Mouse (Mus musculus) MEL (cell line): Measurements from ENCODE around the gene Tmem132c.

ENCODE experiments used
- BHLHE40 ChIP-seq: IDR thresholded peaks from 2 replicates; pipeline ENCODE4 v1.6.1; 2012; ENCODE audit warnings: low read depth, mild to moderate bottlenecking, inconsistent platforms, low read length, improper control_type of control experiment, borderline replicate concordance
- CHD2 ChIP-seq: IDR thresholded peaks from 2 replicates; pipeline ENCODE4 v1.6.1; 2011; ENCODE audit warnings: low read length, improper control_type of control experiment
- CTCF ChIP-seq, 3 experiments: IDR thresholded peaks in 2 of 3; conservative IDR thresholded peaks in 1 of 3; 2 replicates each; pipeline ENCODE4 v1.5.1; 2011 to 2012; ENCODE audit warnings: low read length in 3 of 3, low read depth in 2 of 3, mild to moderate bottlenecking in 2 of 3, improper control_type of control experiment in 1 of 3, inconsistent platforms in 1 of 3, mixed read lengths in 1 of 3, moderate library complexity in 1 of 3; ENCODE audit not compliant: control insufficient read depth in 1 of 3, insufficient read depth in 1 of 3, poor library complexity in 1 of 3, severe bottlenecking in 1 of 3
- EP300 ChIP-seq, 2 experiments: IDR thresholded peaks; 2 replicates each; pipeline ENCODE4 v1.6.1; 2011; ENCODE audit warnings: improper control_type of control experiment in 2 of 2, low read length in 2 of 2, low read depth in 1 of 2, mild to moderate bottlenecking in 1 of 2
- GABPA ChIP-seq: IDR thresholded peaks from 2 replicates; pipeline ENCODE4 v1.6.1; 2012; ENCODE audit warnings: low read depth, mild to moderate bottlenecking, inconsistent platforms, low read length, improper control_type of control experiment, moderate library complexity
- HCFC1 ChIP-seq: IDR thresholded peaks from 2 replicates; pipeline ENCODE4 v1.6.1; 2012; ENCODE audit warnings: low read depth, mild to moderate bottlenecking, inconsistent platforms, low read length, improper control_type of control experiment, moderate library complexity
- MAX ChIP-seq: IDR thresholded peaks from 2 replicates; pipeline ENCODE4 v1.6.1; 2011; ENCODE audit warnings: low read length, improper control_type of control experiment
- MAZ ChIP-seq: IDR thresholded peaks from 2 replicates; pipeline ENCODE4 v1.6.1; 2012; ENCODE audit warnings: low read depth, mild to moderate bottlenecking, inconsistent platforms, low read length, improper control_type of control experiment
- NELFE ChIP-seq: IDR thresholded peaks from 2 replicates; pipeline ENCODE4 v1.6.1; 2011; ENCODE audit warnings: low read depth, low read length, improper control_type of control experiment
- POLR2A ChIP-seq, 2 experiments: IDR thresholded peaks; 2 replicates each; pipeline ENCODE4 v1.6.1; 2011 to 2012; ENCODE audit warnings: low read length in 2 of 2, mild to moderate bottlenecking in 2 of 2, control low read depth in 1 of 2, improper control_type of control experiment in 1 of 2, low read depth in 1 of 2, moderate library complexity in 1 of 2; ENCODE audit not compliant: control insufficient read depth in 1 of 2, insufficient read depth in 1 of 2, poor library complexity in 1 of 2
- POLR2AphosphoS2 ChIP-seq: IDR thresholded peaks from 2 replicates; pipeline ENCODE4 v1.6.1; 2011; ENCODE audit warnings: low read length, improper control_type of control experiment
- SMC3 ChIP-seq: IDR thresholded peaks from 2 replicates; pipeline ENCODE4 v1.6.1; 2011; ENCODE audit warnings: low read depth, low read length, improper control_type of control experiment
- TAL1 ChIP-seq: IDR thresholded peaks from 2 replicates; pipeline ENCODE4 v1.6.1; 2012; ENCODE audit warnings: mild to moderate bottlenecking, inconsistent platforms, low read length, moderate library complexity, mixed read lengths
- USF1 ChIP-seq: IDR thresholded peaks from 2 replicates; pipeline ENCODE4 v1.6.1; 2014; ENCODE audit warnings: low read depth, mild to moderate bottlenecking, inconsistent platforms, low read length, improper control_type of control experiment, moderate library complexity

- TF ChIP-seq CTCF (IDR thresholded peaks at IDR 0.05 in 2 of 3, conservative IDR thresholded peaks at IDR 0.05 in 1 of 3; ENCODE audit: control insufficient read depth in 1 of 3, insufficient read depth in 1 of 3, low read depth in 2 of 3, low read length in 3 of 3, poor library complexity in 1 of 3, severe bottlenecking in 1 of 3): peak in 1 of 3 experiments; percentile 16; a peak in 1 of 6 replicates
- no peak for TF ChIP-seq BHLHE40
- no peak for TF ChIP-seq SMC3
- TF ChIP-seq CHD2: no peak
- no peak for TF ChIP-seq USF1
- TF ChIP-seq GABPA: no peak
- no peak for TF ChIP-seq POLR2A (IDR thresholded peaks at IDR 0.05; ENCODE audit: control insufficient read depth in 1 of 2, insufficient read depth in 1 of 2, low read depth in 1 of 2, low read length in 2 of 2, poor library complexity in 1 of 2)
- TF ChIP-seq NELFE: no peak
- no peak for TF ChIP-seq POLR2AphosphoS2
- no peak for TF ChIP-seq TAL1
- no peak for TF ChIP-seq EP300 (IDR thresholded peaks at IDR 0.05; ENCODE audit: low read depth in 1 of 2, low read length in 2 of 2)
- no peak for TF ChIP-seq MAX
- TF ChIP-seq HCFC1: no peak
- TF ChIP-seq MAZ: no peak
These were observed 23.9 kb upstream of the Tmem132c start for GRCm38 (mm10) chr5:127217725-127218124.
